Mouse (Mus musculus) bone marrow macrophage, adult 2 months (primary cell): ENCODE results near the gene Slc7a1. TPM values are rescaled to one million over a fixed set of nuclear protein-coding genes. Genes with fewer than 3 reads are reported as not detected.

ENCODE experiments used
- H3K27ac ChIP-seq: 2 replicates; pipeline ENCODE4 v1.5.1; 2012; ENCODE audit warnings: low read depth, low read length; ENCODE audit not compliant: insufficient read depth
- H3K4me1 ChIP-seq: 2 replicates; pipeline ENCODE4 v1.6.1; 2012; ENCODE audit warnings: low read length; ENCODE audit not compliant: control insufficient read depth, insufficient read depth
- H3K4me3 ChIP-seq: 2 replicates; pipeline ENCODE4 v1.5.1; 2012; ENCODE audit warnings: mild to moderate bottlenecking, low read length, moderate library complexity; ENCODE audit not compliant: insufficient read depth
- CTCF ChIP-seq: IDR thresholded peaks from 2 replicates; pipeline ENCODE4 v1.5.1; 2012; ENCODE audit warnings: low read depth, mild to moderate bottlenecking, low read length, moderate library complexity
- POLR2A ChIP-seq: IDR thresholded peaks from 2 replicates; pipeline ENCODE4 v1.6.1; 2012; ENCODE audit warnings: mild to moderate bottlenecking, low read depth, low read length, borderline replicate concordance
- polyA plus RNA-seq: library from polyadenylated mRNA; stranded (reverse); fragments of >200 nt; gene quantifications from 2 replicates; pipeline ENCODE4 v1.2.4, GENCODE M21; 2012; ENCODE audit not compliant: missing spikeins, insufficient read depth, insufficient read length

Slc7a1 gene
- polyA plus RNA-seq, 1 experiment = 3.9 TPM

GRCm38 (mm10) chr5:148293346-148293745 lies 106.4 kb downstream of the Slc7a1 start:
- TF ChIP-seq CTCF = peak; percentile 39; the same call in 1 of the 2 replicates
- no peak for TF ChIP-seq POLR2A
- Histone ChIP-seq H3K27ac (no peak overlapping the region), H3K4me1 (no peaks in the 10 kb centered on the region), H3K4me3 (no peak overlapping the region)

GRCm38 (mm10) chr5:148292862-148293261 lies 106.8 kb downstream of the Slc7a1 start:
- Histone ChIP-seq H3K4me1 (no peaks in the 10 kb centered on the region), H3K27ac (no peak overlapping the region), H3K4me3 (no peak overlapping the region)
- TF ChIP-seq CTCF (no peak), POLR2A (no peak)

GRCm38 (mm10) chr5:148289951-148290350 lies 109.8 kb downstream of the Slc7a1 start:
- TF ChIP-seq CTCF = no peak
- TF ChIP-seq POLR2A = no peak
- H3K27ac ChIP-seq = no peak overlapping the region
- no peak overlapping the region for H3K4me3 ChIP-seq
- H3K4me1 ChIP-seq = no peaks in the 10 kb centered on the region

- H3K27ac ChIP-seq = no peak overlapping the region
- no peak for TF ChIP-seq POLR2A
- no peak for TF ChIP-seq CTCF
- no peaks in the 10 kb centered on the region for H3K4me1 ChIP-seq
- no peak overlapping the region for H3K4me3 ChIP-seq
Observed at GRCm38 (mm10) chr5:148288804-148289203, 110.9 kb downstream of the Slc7a1 start.

- Histone ChIP-seq H3K4me3 (no peak overlapping the region), H3K4me1 (no peaks in the 10 kb centered on the region), H3K27ac (no peak overlapping the region)
- TF ChIP-seq CTCF = no peak
- no peak for TF ChIP-seq POLR2A
Observed at GRCm38 (mm10) chr5:148287529-148287928, 112.2 kb downstream of the Slc7a1 start.

- Histone ChIP-seq H3K27ac (no peak overlapping the region), H3K4me3 (no peak overlapping the region), H3K4me1 (no peaks in the 10 kb centered on the region)
- TF ChIP-seq POLR2A (no peak), CTCF (no peak)
Observed at GRCm38 (mm10) chr5:148283584-148283983, 116.1 kb downstream of the Slc7a1 start.

- H3K27ac ChIP-seq = no peak overlapping the region
- H3K4me3 ChIP-seq = no peak overlapping the region
- no peaks in the 10 kb centered on the region for H3K4me1 ChIP-seq
- TF ChIP-seq CTCF = no peak
- TF ChIP-seq POLR2A = no peak
Observed at GRCm38 (mm10) chr5:148283177-148283576, 116.5 kb downstream of the Slc7a1 start.

GRCm38 (mm10) chr5:148282631-148283030 lies 117.1 kb downstream of the Slc7a1 start:
- TF ChIP-seq CTCF (no peak), POLR2A (no peak)
- H3K4me1 ChIP-seq = no peaks in the 10 kb centered on the region
- H3K4me3 ChIP-seq = no peak overlapping the region
- H3K27ac ChIP-seq = no peak overlapping the region

GRCm38 (mm10) chr5:148282093-148282492 lies 117.6 kb downstream of the Slc7a1 start:
- Histone ChIP-seq H3K4me3 (no peak overlapping the region), H3K4me1 (no peaks in the 10 kb centered on the region), H3K27ac (no peak overlapping the region)
- no peak for TF ChIP-seq CTCF
- no peak for TF ChIP-seq POLR2A

GRCm38 (mm10) chr5:148280321-148280720 lies 119.4 kb downstream of the Slc7a1 start:
- Histone ChIP-seq H3K27ac (no peak overlapping the region), H3K4me1 (no peaks in the 10 kb centered on the region), H3K4me3 (no peak overlapping the region)
- TF ChIP-seq POLR2A (no peak), CTCF (no peak)

GRCm38 (mm10) chr5:148278233-148278632 lies 121.5 kb downstream of the Slc7a1 start:
- TF ChIP-seq CTCF (no peak), POLR2A (no peak)
- Histone ChIP-seq H3K4me1 (no peaks in the 10 kb centered on the region), H3K27ac (no peak overlapping the region), H3K4me3 (no peak overlapping the region)

Other genes starting within 250 kb of the Slc7a1 start
- 185 and 195 TPM in 2 replicates for gene Ubl3, start 152.9 kb upstream of the Slc7a1 start, polyA plus RNA-seq